Mouse (Mus musculus) limb, embryonic 14.5 days (tissue): ENCODE measurements at regions not wholly inside any gene's neighbourhood (a gene's known extent, or its start where the extent isn't known, plus 50 kb on each side); places are given as distances from the start of the nearest gene placed in this dataset.

Experiments
- ATAC-seq: fragments of 200-750 bp; cut with Nextera tagmentation; 2 replicates; pipeline ENCODE4 v1.8.0; 2017; ENCODE audit warnings: low read depth, moderate number of reproducible peaks, moderate TSS enrichment; ENCODE audit not compliant: low FRiP score
- DNase-seq: peaks from one replicate; pipeline ENCODE4 v3.0.0-alpha.2; 2015; ENCODE audit warnings: low spot score
- H3K27ac ChIP-seq: fragments of 300-500 bp; sonication (generic); replicated peaks from 2 replicates; pipeline ENCODE4 v1.5.1; 2014; ENCODE audit warnings: low read depth, mild to moderate bottlenecking, low read length, moderate library complexity, mixed read lengths
- H3K27me3 ChIP-seq: fragments of 300-500 bp; sonication (generic); 2 replicates; pipeline ENCODE4 v1.6.1; 2014; ENCODE audit warnings: low read length, mixed read lengths; ENCODE audit not compliant: control insufficient read depth, insufficient read depth
- H3K36me3 ChIP-seq: fragments of 300-500 bp; sonication (generic); 2 replicates; pipeline ENCODE4 v1.6.1; 2014; ENCODE audit warnings: mild to moderate bottlenecking, low read length, moderate library complexity, mixed read lengths; ENCODE audit not compliant: control insufficient read depth, insufficient read depth
- H3K4me1 ChIP-seq: fragments of 300-500 bp; sonication (generic); 2 replicates; pipeline ENCODE4 v1.6.1; 2014; ENCODE audit warnings: antibody characterized with exemption, low read length, mixed read lengths; ENCODE audit not compliant: control insufficient read depth, insufficient read depth
- H3K4me2 ChIP-seq: fragments of 300-500 bp; sonication (generic); replicated peaks from 2 replicates; pipeline ENCODE4 v1.6.1; 2014; ENCODE audit warnings: low read depth, mild to moderate bottlenecking, low read length, moderate library complexity; ENCODE audit not compliant: severe bottlenecking
- H3K4me3 ChIP-seq: fragments of 300-500 bp; sonication (generic); replicated peaks from 2 replicates; pipeline ENCODE4 v1.5.1; 2014; ENCODE audit warnings: low read length
- H3K9ac ChIP-seq: fragments of 300-500 bp; sonication (generic); 2 replicates; pipeline ENCODE4 v1.6.1; 2014; ENCODE audit warnings: mild to moderate bottlenecking, low read depth, low read length, moderate library complexity; ENCODE audit not compliant: severe bottlenecking
- H3K9me3 ChIP-seq: fragments of 300-500 bp; sonication (generic); 2 replicates; pipeline ENCODE4 v1.6.1; 2016; ENCODE audit warnings: low read length; ENCODE audit not compliant: control insufficient read depth
- POLR2A ChIP-seq: fragments of 200-500 bp; IDR thresholded peaks from 2 replicates; pipeline ENCODE4 v1.8.0; 2012; ENCODE audit warnings: inconsistent platforms, mild to moderate bottlenecking, moderate library complexity, borderline replicate concordance; ENCODE audit not compliant: insufficient read depth, insufficient read length; ENCODE audit errors: extremely low read depth
- WGBS: fragments of 180-500 bp; shearing (Covaris S2); extraction: QIAGEN DNeasy Blood & Tissue Kit; methylation state at CpG from one replicate; pipeline ENCODE4 v1.1.7; 2014; 5-methylcytosine and 5-hydroxymethylcytosine counted together

GRCm38 (mm10) chr14:97694238-97694637 lies 475.3 kb downstream of the Dach1 start:
- no peak for TF ChIP-seq POLR2A
- no peak overlapping the region for H3K27ac ChIP-seq
- no peaks in the 10 kb centered on the region for H3K4me1 ChIP-seq
- no peaks in the 10 kb centered on the region for H3K36me3 ChIP-seq
- H3K4me2 ChIP-seq, result no peak overlapping the region
- H3K9me3 ChIP-seq, result no peaks in the 10 kb centered on the region
- no peak overlapping the region for H3K4me3 ChIP-seq
- no peak overlapping the region for H3K9ac ChIP-seq
- ATAC-seq, result no peak
- no peak for DNase-seq
- no peaks in the 10 kb centered on the region for H3K27me3 ChIP-seq
- 91% methylated on average over 1 of the region's 1 CpGs for WGBS

DNA sequence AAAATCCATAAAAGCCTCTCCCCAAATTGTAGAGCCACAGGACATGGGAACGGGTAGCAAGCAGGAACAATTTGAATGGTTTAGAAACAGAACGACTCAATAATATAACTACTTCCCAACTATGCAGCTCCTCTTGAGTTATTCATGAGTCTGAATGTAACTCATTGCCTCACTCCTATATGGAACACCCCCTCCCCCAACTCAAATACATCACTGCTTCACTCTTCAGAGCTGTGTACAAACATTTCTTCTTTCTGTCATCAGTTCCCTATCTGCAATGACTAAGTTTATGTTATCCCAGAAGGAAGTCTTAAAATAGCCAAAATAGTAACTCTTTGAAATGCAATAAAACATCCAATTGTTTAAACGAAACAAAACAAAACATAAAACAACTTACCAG lies 484.9 kb downstream of the Dach1 start:
- no peaks in the 10 kb centered on the region for H3K36me3 ChIP-seq
- H3K4me1 ChIP-seq, result no peaks in the 10 kb centered on the region
- H3K4me2 ChIP-seq, result no peak overlapping the region
- WGBS, result 79% methylated on average over 3 of the region's 3 CpGs
- no peak for TF ChIP-seq POLR2A
- H3K9ac ChIP-seq, result no peak overlapping the region
- H3K27ac ChIP-seq, result no peak overlapping the region
- no peak overlapping the region for H3K4me3 ChIP-seq
- no peak for DNase-seq
- H3K9me3 ChIP-seq, result no peaks in the 10 kb centered on the region
- no peak for ATAC-seq
- no peaks in the 10 kb centered on the region for H3K27me3 ChIP-seq

- no peak overlapping the region for H3K27ac ChIP-seq
- H3K9me3 ChIP-seq, result no peaks in the 10 kb centered on the region
- no peak for DNase-seq
- WGBS, result 72% methylated on average over 2 of the region's 2 CpGs
- no peaks in the 10 kb centered on the region for H3K36me3 ChIP-seq
- no peaks in the 10 kb centered on the region for H3K4me1 ChIP-seq
- H3K27me3 ChIP-seq, result no peaks in the 10 kb centered on the region
- TF ChIP-seq POLR2A, result no peak
- H3K9ac ChIP-seq, result no peak overlapping the region
- no peak overlapping the region for H3K4me3 ChIP-seq
- no peak for ATAC-seq
- H3K4me2 ChIP-seq, result no peak overlapping the region
These were observed 501.8 kb downstream of the Dach1 start for GRCm38 (mm10) chr14:97667806-97668205.

DNA sequence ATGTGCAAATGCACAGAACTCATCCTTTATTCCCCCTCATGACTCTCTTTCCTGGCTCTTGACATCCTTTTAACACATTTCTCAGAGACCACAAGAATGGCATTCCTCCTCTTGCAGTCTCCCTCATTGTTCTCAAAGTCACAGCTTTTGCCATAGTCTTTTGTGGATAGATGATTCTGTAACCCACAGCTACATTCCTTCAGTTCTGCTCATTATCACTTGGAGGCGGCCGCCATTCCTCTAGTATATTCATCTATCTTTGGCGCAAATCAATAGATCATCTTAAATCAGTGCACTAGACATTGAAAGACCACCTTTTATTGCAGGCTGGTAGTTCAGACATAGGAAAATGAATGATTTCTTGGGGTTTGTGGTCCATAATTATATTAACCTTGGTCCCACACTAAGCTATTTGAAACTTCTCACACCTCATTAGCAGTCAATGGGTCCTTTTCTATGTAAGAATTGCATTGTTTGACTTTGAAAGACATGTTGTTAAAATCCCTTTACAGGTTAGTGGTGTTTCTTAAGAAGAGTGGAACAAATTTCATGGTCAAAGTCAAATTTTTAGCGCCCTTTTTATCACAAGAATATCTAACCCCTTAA lies 531.3 kb downstream of the Dach1 start:
- H3K9me3 ChIP-seq, result no peaks in the 10 kb centered on the region
- no peak for ATAC-seq
- no peaks in the 10 kb centered on the region for H3K27me3 ChIP-seq
- H3K27ac ChIP-seq, result no peak overlapping the region
- DNase-seq, result no peak
- WGBS, result 82% methylated on average over 4 of the region's 4 CpGs
- no peak for TF ChIP-seq POLR2A
- no peak overlapping the region for H3K4me2 ChIP-seq
- no peak overlapping the region for H3K9ac ChIP-seq
- no peaks in the 10 kb centered on the region for H3K36me3 ChIP-seq
- no peaks in the 10 kb centered on the region for H3K4me1 ChIP-seq
- H3K4me3 ChIP-seq, result no peak overlapping the region

- no peak for DNase-seq
- H3K4me2 ChIP-seq, result no peak overlapping the region
- H3K36me3 ChIP-seq, result no peaks in the 10 kb centered on the region
- no peak for ATAC-seq
- H3K27ac ChIP-seq, result no peak overlapping the region
- no peak for TF ChIP-seq POLR2A
- no peaks in the 10 kb centered on the region for H3K9me3 ChIP-seq
- no peaks in the 10 kb centered on the region for H3K27me3 ChIP-seq
- H3K4me3 ChIP-seq, result no peak overlapping the region
- no peaks in the 10 kb centered on the region for H3K4me1 ChIP-seq
- no peak overlapping the region for H3K9ac ChIP-seq
- WGBS, result 81% methylated on average over 1 of the region's 1 CpGs
These were observed 558.1 kb downstream of the Dach1 start for GRCm38 (mm10) chr14:97611438-97611837.

- no peaks in the 10 kb centered on the region for H3K36me3 ChIP-seq
- H3K4me3 ChIP-seq, result no peak overlapping the region
- no peak overlapping the region for H3K9ac ChIP-seq
- WGBS, result 78% methylated on average over 5 of the region's 5 CpGs
- no peak for DNase-seq
- no peak for TF ChIP-seq POLR2A
- no peaks in the 10 kb centered on the region for H3K4me1 ChIP-seq
- no peaks in the 10 kb centered on the region for H3K9me3 ChIP-seq
- no peak overlapping the region for H3K4me2 ChIP-seq
- no peaks in the 10 kb centered on the region for H3K27me3 ChIP-seq
- H3K27ac ChIP-seq, result no peak overlapping the region
- ATAC-seq, result no peak
These were observed 572.9 kb downstream of the Dach1 start for GRCm38 (mm10) chr14:97596694-97597093.
